Mouse (Mus musculus) T-helper 17 cell (primary cell): Measurements from ENCODE around the gene Ntrk2.

Experiments
- in situ Hi-C, 2 experiments: fragments of 300-600 bp; cut with MboI, MseI; formaldehyde crosslinking; loops; 1 replicate in 1 of 2; 2 replicates in 1 of 2; pipeline ENCODE4 v1.15.1; 2025; ENCODE audit warnings: high pct_unique_total_duplicates in 2 of 2

Gene Ntrk2

DNA sequence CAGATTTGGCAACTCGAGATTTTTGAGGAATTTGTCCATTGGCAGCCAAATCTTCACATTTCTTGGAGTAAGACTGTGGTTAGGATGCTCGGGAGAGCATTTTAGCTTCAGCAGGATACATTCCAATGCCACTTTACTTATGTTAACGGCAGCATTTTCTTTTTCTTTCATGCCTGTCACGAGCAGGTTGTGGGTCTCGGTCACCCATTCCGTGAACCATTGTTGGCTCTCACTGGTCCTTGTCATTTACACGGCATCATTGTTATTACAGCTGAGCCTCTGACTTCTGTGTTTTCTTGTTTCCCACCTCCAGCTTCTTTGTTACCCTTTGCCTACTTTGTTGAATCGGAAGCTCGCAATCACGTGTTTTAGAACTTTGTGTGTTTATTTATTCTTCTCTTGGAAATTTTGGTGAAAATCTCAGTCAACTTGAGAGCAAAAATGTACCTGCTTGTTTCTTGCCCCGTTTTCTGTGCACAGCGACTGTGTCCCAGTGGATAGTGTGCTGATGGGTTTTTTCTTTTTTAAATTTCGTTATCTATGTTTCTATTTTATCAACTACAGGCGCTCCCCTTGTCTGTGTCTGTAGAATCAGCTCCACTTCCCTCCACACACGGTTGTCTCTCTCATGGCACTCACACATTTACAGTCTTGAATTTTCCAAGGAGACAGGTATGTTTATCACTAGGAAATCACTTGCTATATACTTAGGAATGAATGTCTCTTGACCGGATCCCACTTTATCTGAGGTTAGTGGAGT is 375.0 kb downstream of the Ntrk2 start:
- in situ Hi-C loops: no loop called here

- in situ Hi-C loops: no loop called here
Measured at GRCm38 (mm10) chr13:59182630-59183029, 376.3 kb downstream of the Ntrk2 start.
